Mouse (Mus musculus): Measurements from ENCODE around the gene Cnbd2.

GRCm38 (mm10) chr2:156318491-156318890 lies 6.4 kb downstream of the Cnbd2 start:
- TF ChIP-seq CTCF (IDR thresholded peaks at IDR 0.05; ENCODE audit: low read depth, low read length): no peak
- TF ChIP-seq POLR2A (IDR thresholded peaks at IDR 0.05; ENCODE audit: borderline replicate concordance, low read depth, low read length): no peak

Data from bone marrow macrophage, adult 2 months (primary cell).